Mouse (Mus musculus) erythroblast, embryonic 14.5 days (primary cell): ENCODE results near the gene Met.

Experiments
- GATA1 ChIP-seq: IDR thresholded peaks from 2 replicates; pipeline ENCODE4 v1.6.1; 2012; ENCODE audit warnings: low read length, inconsistent platforms, mixed read lengths
- TAL1 ChIP-seq: IDR thresholded peaks from 3 replicates; pipeline ENCODE4 v1.6.1; 2012; ENCODE audit warnings: low read length, inconsistent platforms, mixed read lengths

- TF ChIP-seq GATA1 = no peak
- no peak for TF ChIP-seq TAL1
These were observed 20.3 kb upstream of the Met start for GRCm38 (mm10) chr6:17443311-17443710.
